Mouse (Mus musculus): ENCODE data around the gene Fam69a.
"Not testable (repeated sequence)": the region's sequence is repeated elsewhere in the genome, so short reads cannot be mapped to it uniquely, and the experiment has no call there.

Fam69a gene

GRCm38 (mm10) chr5:107979901-107980300 lies 7.0 kb downstream of the Fam69a start:
- no peak for DNase-seq (ENCODE audit: low spot score)

- DNase-seq (ENCODE audit: low spot score): no peak
Observed at GRCm38 (mm10) chr5:107978289-107979035, 8.4 kb downstream of the Fam69a start.

GRCm38 (mm10) chr5:107977640-107978288 lies 9.1 kb downstream of the Fam69a start:
- DNase-seq (ENCODE audit: low spot score): no peak

- DNase-seq (ENCODE audit: low spot score): no peak
Observed at GRCm38 (mm10) chr5:107973310-107973709, 13.6 kb downstream of the Fam69a start.

- DNase-seq (ENCODE audit: low spot score): no peak
Observed at GRCm38 (mm10) chr5:107972444-107973272, 14.2 kb downstream of the Fam69a start.

GRCm38 (mm10) chr5:107971069-107971468 lies 15.8 kb downstream of the Fam69a start:
- DNase-seq (ENCODE audit: low spot score): no peak

- DNase-seq (ENCODE audit: low spot score): not testable (repeated sequence)
Observed at GRCm38 (mm10) chr5:107969818-107970217, 17.1 kb downstream of the Fam69a start.

GRCm38 (mm10) chr5:107968079-107968478 lies 18.8 kb downstream of the Fam69a start:
- DNase-seq (ENCODE audit: low spot score): no peak

- DNase-seq (ENCODE audit: low spot score): no peak
Observed at GRCm38 (mm10) chr5:107966841-107967457, 19.9 kb downstream of the Fam69a start.

- no peak for DNase-seq (ENCODE audit: low spot score)
Observed at GRCm38 (mm10) chr5:107966156-107966555, 20.7 kb downstream of the Fam69a start.

GRCm38 (mm10) chr5:107965355-107965991 lies 21.4 kb downstream of the Fam69a start:
- no peak for DNase-seq (ENCODE audit: low spot score)

GRCm38 (mm10) chr5:107964031-107964758 lies 22.7 kb downstream of the Fam69a start:
- DNase-seq (ENCODE audit: low spot score): no peak

- DNase-seq (ENCODE audit: low spot score): no peak
Observed at GRCm38 (mm10) chr5:107961438-107962251, 25.2 kb downstream of the Fam69a start.

- no peak for DNase-seq (ENCODE audit: low spot score)
Observed at GRCm38 (mm10) chr5:107960532-107961202, 26.2 kb downstream of the Fam69a start.

GRCm38 (mm10) chr5:107959624-107960300 lies 27.1 kb downstream of the Fam69a start:
- DNase-seq (ENCODE audit: low spot score): no peak

- no peak for DNase-seq (ENCODE audit: low spot score)
Observed at GRCm38 (mm10) chr5:107950643-107951042, 36.2 kb downstream of the Fam69a start.

GRCm38 (mm10) chr5:107949607-107950006 lies 37.3 kb downstream of the Fam69a start:
- DNase-seq (ENCODE audit: low spot score): no peak

GRCm38 (mm10) chr5:107948899-107949298 lies 38.0 kb downstream of the Fam69a start:
- DNase-seq (ENCODE audit: low spot score): no peak

GRCm38 (mm10) chr5:107947548-107947947 lies 39.3 kb downstream of the Fam69a start:
- DNase-seq (ENCODE audit: low spot score): no peak
